Mouse (Mus musculus): ENCODE results near the gene Slc39a13.
A peak's percentile ranks its signal among the peaks of the same experiment; 100 is the strongest.
"Not testable (repeated sequence)": the region's sequence is repeated elsewhere in the genome, so short reads cannot be mapped to it uniquely, and the experiment has no call there.

Gene Slc39a13

DNA sequence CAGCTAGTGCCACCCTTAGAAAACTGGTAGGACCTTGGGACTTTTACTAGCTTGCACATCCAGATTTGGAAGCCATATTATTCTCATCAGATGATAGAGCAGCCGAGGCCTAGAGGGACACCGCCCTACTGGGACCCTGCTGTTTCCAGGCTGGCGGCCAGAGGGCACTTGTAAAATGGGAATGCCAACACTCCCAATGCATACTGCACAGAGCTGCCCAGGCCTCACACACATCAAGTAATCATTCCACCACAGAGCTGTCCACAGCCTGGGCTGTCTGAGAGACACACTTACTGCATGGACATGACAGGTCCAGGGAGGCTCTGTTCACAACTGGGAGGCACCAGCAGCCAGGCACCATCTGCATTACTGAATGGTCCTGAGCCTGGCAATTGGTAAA, 3.8 kb downstream of the Slc39a13 start:
- no peak for DNase-seq (ENCODE audit: low read depth, low spot score)

DNA sequence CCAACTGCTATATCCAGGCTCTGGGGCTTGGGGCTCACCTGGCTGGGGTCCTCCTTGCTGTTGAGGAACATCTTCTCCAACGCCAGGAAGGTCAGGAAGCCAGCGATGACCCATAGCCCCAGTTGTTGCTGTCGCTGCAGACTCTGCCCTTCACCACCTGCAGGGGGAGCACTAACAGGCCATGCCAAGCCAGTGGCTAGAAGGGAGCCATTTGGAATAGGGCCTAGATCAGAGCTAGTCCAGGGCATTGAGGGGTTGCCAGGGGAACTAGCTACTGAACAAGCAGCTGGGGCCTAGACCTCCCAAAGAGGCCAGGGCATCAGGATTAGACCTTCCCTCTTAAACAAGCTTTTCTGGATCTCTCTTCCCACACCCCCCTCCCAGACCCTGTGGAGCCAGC, 4.7 kb downstream of the Slc39a13 start:
- DNase-seq (ENCODE audit: low read depth, low spot score) = no peak

DNA sequence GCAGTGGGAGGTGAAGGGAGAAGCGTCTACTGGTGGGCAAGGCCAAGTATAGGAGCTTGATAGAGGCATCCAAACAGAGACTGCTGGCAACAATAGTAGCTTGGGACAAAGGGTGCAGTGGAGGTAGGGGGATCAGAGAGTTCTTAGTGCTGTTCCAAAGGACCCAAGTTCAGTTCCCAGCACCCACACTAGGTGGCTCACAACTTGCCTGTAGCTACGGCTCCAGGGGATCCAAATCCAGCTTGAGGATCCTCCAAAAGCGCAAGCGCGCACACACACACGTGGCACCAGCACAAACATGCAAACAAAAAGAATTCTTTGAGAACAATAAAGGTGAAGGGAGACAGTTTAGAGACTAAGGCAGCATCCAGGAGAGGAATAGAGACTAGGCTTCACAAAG, 6.0 kb downstream of the Slc39a13 start:
- DNase-seq (ENCODE audit: low read depth, low spot score) = no peak

DNA sequence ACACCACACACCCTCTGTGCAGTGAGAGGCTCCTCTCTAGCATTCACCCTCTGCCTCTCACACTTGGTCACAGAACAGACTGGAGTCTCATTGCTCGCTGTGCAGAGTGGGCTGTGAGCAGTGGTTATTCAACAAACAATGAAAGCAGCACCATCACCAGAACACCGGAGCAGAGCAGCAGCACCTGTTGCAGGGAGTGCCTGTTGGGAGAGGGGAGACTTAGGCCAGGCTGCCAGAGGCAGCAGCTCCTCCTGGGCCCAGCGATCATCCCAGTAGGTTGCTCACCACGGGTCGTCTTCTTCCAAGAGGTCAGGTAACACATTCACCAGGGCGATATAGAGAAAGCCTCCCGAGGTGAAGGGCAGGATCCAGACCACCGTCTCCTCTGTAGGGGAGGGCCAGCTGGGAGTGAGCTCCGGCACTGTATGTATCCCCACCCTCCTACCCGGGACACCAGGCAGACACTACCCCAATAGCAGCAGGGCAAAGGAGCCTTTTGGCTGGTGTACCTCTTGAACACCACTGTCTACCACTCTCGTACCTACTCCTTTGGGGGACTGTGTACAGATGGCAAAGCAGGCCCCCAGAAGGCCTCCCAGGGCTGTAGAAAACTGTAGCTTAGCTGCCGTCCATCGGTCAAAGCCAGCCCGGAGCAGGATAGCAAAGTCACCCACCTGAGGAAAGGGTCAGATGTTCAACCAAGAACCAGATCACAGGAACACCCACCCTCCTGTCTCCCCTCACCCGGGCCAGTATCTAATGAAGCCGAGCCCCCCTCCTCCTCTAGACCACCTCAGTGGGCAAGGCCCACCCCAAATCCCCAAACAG, 7.2 kb downstream of the Slc39a13 start:
- DNase-seq (ENCODE audit: low read depth, low spot score) = no peak

DNA sequence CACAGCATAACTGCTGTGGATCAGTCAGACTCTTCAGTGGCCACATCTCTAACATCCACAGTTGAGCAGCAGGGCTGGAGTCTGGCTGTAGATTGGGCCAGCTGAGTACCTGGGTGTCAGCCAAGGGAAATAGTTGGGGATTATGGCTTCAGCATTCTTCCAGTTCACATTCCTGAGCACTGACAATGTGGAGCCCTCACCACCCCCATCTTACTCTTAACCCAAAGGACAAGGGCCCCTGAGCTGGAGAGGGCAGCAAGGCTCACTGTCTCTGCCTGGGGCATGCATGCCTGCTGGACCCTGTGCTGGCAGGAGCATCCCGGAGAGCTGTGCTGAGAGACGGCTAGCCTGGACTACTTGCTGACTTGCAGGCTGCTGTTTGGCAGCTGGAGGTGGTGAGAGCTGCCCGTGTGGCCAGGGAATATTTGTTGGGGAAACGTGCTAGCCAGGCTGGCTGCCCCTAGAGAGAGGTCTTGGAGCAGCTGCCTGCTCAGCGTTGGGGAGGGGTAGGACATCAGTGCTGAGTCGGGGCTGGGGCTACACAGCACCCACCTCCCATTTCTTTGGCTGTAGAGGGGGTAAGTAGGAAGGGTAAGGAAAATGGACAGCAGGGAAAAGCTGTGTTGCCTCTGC, 8.3 kb downstream of the Slc39a13 start:
- no peak for DNase-seq (ENCODE audit: low read depth, low spot score)

DNA sequence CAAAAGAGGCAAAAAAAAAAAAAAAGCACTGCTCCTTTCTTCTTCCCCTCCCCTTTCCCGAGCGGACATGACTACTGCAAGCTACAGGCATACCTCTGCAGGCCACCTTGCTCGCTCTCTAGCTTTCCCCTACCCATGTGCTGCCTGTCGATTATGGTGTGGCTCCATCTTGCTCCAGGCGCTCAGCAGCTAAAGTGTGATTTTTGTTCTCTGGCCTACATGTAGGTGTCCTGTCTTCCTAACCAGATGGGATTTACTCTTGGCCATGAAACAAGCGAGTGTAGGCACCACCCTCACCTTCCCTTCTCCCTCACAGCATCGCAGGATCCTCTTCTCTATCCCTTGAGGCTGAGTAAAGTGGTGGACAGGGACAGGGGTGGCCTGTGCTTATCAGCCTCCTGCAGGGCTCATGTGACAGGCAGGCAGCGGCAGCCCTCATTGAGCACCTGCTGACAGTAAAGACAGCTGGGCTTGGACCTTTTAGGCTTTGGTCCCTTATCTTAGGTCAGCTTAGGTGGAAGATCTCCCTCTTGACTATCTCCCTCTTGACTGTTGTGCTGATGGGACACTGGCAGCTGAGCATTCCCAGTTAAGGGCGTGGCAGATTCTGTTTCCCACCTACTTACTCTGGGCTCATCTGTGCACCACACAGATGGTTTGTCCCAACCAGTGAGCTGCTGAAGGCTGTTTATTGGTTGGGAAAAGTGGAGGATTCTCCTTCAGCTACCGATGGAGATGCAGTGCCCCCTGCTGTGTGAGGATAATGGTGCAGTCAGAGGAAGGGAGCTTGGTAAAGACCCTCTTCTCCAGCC, 9.5 kb downstream of the Slc39a13 start:
- no peak for DNase-seq (ENCODE audit: low read depth, low spot score)

DNA sequence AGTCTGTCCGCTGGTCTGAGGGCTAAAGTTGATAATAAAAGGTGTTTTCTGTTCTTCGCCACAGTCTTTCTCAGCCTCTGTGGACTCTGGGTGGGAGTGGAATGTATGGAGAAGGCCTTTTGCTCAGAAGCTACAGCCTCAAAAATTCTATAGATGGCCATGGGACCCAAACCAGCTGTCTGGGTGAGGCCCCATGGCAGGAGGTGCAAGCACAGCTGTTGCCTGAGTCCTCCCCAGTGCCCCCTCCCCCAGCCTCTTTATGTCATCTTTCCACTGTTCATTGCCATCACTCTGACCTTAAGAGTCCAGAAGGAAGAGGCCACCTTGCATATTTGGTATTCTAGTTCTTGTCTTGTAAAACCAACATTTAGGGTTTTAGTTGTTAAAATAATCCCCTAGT, 10.8 kb downstream of the Slc39a13 start:
- DNase-seq (ENCODE audit: low read depth, low spot score) = no peak

DNA sequence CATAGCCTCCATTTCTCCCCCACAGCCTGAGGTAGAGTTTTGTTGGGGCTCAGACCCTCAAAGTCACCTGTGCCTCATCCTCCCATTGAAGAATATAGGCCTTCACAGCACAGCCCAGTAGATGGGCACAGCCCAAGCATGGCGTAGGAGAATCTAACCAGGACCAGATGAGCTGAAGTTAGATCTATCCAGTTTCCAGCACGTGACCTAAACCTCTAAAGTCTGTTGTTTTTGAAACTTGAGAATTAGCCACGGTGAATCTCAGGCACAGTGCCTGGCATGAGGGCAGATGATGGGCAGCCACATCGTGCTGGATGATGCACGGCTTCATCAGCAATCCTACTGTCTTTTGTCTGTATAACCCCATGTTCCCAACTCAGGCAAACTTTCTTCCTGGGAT, 11.8 kb downstream of the Slc39a13 start:
- DNase-seq (ENCODE audit: low read depth, low spot score) = no peak

DNA sequence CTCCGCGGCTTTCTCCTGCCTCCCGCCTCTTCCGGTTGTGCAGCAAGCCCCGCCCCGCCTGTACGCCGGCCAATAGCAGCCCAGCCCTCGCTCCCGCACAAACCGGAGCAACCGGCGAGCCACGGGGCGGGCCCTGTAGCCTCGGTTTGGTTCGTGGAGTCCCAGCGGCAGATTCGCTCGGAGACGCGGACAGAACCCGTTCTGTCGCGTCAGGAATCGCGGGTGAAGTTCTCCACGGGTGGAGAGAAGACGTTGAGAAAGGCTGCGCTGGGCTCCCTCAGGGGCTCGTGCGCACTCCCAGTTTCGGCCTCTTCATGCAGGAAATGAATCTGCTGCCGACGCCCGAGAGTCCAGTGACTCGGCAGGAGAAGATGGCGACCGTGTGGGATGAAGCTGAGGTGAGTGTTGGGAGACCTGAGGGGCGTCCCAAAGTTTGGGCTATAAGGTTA, 16.3 kb downstream of the Slc39a13 start, which contains the start of gene Psmc3:
Gene Psmc3 (plus strand): TSS at position 76 of the 449 bp plus-strand sequence.
- peak; percentile 81 for DNase-seq (ENCODE audit: low read depth, low spot score)

DNA sequence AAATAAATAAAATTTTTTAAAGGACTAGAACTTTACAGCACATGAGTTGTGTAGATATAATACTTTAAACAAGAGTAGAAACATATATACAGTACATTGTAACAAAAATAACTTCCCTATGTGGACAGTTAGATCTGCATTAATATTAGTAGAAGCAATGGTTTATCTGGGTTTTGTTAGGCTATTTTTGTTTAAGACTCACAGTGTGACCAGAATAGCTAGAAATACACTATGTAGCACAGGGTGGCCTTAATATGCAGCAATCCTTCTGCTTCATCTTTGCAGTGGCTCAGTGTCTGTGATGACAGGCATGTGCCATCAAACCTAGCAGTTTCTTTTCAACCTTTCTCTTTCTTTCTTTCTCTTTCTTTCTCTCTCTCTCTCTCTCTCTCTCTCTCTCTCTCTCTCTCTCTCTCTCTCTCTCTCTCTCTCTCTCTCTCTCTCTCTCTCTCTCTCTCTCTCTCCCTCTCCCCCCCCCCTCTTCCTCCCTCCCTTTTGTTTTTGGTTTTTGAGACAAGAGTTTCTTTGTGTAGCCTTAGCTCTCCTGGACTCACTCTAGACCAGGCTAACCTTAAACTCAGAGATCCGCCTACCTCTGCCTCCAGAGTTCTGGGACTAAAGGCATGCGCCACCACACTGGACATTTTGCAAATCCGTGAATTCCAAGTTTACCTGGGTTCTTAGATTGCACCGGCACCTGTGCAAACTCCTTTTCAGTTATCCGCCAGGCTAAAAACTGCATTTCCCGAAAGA, 16.9 kb downstream of the Slc39a13 start:
- DNase-seq (ENCODE audit: low read depth, low spot score) = no peak

DNA sequence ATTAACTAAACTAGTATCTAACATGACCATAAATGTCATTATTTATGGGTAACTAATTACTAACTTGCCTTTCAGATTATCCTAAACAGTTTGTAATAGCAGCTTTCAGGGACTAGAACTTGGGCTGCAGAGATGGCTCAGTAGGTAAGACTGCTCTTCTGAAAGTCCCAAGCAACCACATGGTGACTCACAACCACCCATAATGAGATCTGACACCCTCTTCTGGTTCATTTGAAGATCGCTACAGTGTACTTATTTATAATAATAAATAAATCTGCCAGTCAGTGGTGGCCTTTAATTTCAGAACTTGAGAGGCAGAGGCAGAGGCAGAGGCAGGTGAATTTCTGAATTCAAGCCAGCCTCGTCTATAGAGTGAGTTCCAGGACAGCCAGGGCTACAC, 17.5 kb downstream of the Slc39a13 start:
- no peak for DNase-seq (ENCODE audit: low read depth, low spot score)

DNA sequence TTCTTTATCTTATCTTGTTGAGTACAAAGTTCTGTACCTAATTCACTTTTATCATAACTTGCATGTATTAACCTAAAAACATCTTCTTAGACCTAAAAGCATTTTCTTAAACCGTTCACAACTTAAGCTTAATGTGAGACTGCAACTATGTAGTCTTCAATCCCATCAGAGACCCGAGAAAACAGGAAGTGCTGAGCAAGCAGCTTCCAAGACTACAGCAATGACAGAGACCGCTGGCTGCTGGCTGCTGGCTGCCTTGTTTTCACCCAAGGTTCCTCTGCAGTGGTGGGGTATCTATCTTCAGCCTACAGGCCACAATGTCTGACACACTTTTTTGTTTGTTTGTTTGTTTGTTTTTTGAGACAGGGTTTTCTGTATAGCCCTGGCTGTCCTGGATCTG, 18.3 kb downstream of the Slc39a13 start:
- DNase-seq (ENCODE audit: low read depth, low spot score) = no peak

DNA sequence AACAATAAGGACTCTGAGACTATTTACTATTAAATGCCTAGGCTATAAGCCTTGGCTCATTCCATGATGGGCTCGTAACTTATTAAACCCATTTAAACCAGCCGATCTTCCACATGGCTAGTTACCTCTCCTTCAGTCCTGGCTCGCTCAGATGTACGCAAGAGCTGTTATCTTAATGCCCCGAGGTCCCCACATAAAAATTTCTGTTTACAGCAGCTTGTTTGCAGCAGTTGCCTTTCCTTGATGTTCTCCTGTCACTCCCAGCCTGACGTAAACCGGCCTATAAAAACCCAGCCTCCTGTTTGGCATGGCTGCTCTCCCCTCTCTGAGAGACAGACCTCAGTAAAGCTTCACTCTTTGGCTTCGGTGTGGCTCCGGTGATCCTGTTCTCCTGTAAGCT, 22.9 kb downstream of the Slc39a13 start:
- DNase-seq (ENCODE audit: low read depth, low spot score) = no peak

DNA sequence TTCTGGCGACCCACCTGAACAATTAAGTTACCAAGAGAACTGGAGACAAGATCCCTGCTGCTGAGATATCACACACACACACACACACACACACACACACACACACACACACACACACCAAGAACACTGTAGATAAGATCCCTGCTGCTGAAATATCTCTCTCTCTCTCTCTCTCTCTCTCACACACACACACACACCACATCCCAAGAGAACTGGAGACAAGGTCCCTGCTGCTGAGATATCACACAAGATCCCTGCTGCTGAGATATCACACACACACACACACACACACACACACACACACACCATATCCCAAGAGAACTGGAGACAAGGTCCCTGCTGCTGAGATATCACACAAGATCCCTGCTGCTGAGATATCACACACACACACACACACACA, 24.4 kb downstream of the Slc39a13 start:
- not testable (repeated sequence) for DNase-seq (ENCODE audit: low read depth, low spot score)

DNA sequence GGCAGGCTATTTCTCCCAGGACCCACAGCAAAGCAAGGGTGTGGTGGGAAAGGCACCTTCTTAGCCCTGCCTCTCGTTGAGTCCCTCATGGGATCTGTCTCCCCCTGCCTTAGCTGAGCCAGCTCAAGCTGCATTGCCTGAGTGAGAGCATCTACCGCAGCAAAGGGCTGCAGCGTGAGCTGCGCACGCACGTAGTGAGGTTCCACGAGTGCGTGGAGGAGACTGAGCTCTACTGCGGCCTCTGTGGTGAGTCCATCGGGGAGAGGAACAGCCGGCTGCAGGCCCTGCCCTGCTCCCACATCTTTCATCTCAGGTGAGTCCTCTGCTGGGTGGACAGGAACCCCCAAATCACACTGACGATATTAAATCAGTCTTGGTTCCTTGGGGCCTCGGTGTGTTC, 25.5 kb downstream of the Slc39a13 start:
- no peak for DNase-seq (ENCODE audit: low read depth, low spot score)

DNA sequence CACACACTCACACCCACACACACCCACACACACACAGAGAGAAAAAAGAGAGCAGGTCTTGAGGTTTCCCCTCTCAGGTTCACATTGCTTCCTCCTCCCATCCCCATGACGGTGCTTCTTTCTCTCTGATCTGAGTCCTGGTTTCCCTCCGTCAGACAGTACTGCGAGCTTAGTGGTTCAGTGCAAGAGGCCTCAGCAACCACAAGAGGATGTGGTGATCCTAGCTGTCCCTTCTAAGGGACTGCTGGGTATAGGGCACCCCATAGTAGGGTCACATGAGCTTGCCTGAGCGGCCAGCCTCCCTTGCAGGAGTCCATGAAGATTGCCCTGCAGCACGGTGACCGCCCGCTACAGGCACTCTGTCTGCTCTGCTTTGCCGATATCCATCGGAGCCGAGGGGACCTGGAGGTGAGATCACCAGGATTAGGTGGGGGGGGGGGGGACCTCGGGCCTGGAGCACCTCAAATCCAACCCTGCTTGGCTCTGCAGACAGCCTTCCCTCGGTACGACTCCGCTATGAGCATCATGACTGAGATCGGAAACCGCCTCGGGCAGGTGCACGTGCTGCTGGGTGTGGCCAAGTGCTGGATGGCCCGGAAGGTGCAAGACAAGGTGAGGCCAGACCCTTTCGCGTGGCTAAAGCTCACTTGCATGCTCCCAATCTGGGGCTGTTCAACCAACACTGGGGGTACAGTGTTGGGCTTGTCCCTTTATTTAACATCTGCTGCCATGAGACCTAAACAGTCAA, 27.4 kb downstream of the Slc39a13 start:
- DNase-seq (ENCODE audit: low read depth, low spot score) = no peak

DNA sequence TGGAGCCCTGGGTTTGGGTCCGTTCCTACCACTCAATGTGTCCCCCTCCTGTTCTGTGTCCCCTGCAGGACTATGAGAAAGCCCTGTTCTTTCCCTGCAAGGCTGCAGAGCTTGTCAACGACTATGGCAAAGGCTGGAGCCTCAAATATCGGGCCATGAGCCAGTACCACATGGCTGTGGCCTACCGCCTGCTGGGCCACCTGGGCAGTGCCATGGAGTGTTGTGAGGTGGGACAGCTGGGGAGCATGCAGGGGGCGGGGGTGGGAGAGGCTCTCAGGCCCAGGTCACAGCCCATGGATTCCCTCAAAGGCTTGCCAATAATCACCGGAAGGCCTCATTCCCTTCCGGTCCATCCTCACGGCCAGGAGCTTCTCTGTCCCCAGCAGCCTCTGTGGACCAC, 28.4 kb downstream of the Slc39a13 start:
- no peak for DNase-seq (ENCODE audit: low read depth, low spot score)

DNA sequence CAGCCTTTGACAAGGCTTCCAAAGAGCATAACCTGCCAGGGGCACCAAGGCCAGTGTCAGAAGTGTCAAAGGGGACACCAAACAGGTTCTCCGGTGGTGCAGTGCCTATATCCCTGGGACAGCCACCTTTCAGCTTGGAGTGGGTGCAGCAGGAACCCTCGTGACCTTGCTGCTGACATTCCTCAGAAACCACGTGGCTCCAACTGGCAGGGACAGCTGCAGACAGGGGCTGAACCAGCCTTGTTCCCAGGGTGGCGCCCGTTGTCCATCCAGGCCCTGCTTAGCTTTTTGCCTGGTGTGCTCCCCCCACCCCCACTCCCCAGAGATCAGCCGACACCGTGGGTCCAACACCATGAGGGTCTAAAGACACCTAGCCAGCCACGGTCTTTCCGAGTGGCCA, 34.8 kb downstream of the Slc39a13 start, which contains the start of gene Rapsn:
Gene Rapsn (plus strand): TSS at position 236 of the 400 bp plus-strand sequence.
- DNase-seq (ENCODE audit: low read depth, low spot score) = no peak

DNA sequence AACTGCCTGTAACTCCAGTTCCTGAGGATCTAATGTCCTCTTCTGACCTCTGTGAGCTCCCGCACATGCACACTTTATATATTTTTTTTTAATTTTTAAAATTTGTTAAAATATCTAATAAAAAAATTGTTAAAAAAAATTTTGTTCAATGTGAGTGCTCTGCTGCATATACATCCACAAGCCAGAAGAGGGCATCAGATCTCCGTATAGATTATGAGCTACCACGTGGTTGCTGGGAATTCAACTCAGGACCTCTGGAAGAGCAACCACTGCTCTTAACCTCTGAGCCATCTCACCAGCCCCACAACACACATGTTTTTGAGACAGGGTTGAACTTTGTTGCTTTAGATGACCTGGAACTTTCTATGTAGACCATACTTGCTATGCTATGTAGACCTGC, 37.2 kb downstream of the Slc39a13 start:
- DNase-seq (ENCODE audit: low read depth, low spot score) = no peak

DNA sequence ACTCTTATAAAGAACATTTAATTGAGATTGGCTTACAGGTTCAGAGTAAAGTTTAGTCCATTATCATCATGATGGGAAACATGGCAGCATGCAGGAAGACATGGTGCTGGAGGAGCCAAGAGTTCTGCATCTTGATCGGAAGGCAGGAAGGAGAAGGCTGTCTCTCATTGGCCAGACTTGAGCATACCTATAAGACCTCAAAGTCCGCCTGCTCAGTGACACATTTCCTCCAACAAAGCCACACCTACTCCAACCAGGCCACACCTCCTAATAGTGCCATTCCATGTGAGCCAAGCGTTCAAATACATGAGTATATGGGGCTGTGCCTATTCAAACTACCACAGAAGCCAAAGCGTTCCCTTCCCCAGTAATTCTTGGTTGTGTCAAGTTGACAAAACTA, 39.0 kb downstream of the Slc39a13 start:
- no peak for DNase-seq (ENCODE audit: low read depth, low spot score)

All from embryo, embryonic 11.5 days (tissue).